11 mouse cellular contexts compared by ENCODE assay signal in genomic region chr5:88945661-88946339, GRCm38 (mm10). TPM values are rescaled to one million over a fixed set of nuclear protein-coding genes. Genes with fewer than 3 reads are reported as not detected.
DNase-seq lines count a peak whose midpoint lies in the region; ATAC-seq lines count a peak whose summit lies in the region.
"Had no signal": no experiment of that assay in that cellular context is flagged by ENCODE, and none has a peak within 500 bp of the region (broad histone marks: within the 10 kb centered on the region; RNA-seq: fewer than 3 reads in every experiment).

No protein-coding gene starts in this region.

- no peaks in the 10 kb centered on the region for H3K36me3 ChIP-seq in forebrain, embryonic 13.5 days (ENCODE audit: poor library complexity, severe bottlenecking)
- no peaks in the 10 kb centered on the region for H3K36me3 ChIP-seq in forebrain, embryonic 11.5 days (ENCODE audit: control insufficient read depth, insufficient read depth, low read length)
- no peaks in the 10 kb centered on the region for H3K36me3 ChIP-seq in liver, embryonic 12.5 days
- H3K36me3 ChIP-seq: heart, embryonic 13.5 days had no signal

- peaks cover 8% of the 10 kb centered on the region; the same call in 1 of the 2 replicates for H3K4me1 ChIP-seq in forebrain, embryonic 13.5 days
- H3K4me1 ChIP-seq in forebrain, embryonic 11.5 days (replicated peaks; ENCODE audit: control insufficient read depth, insufficient read depth, low read length), result no peaks in the 10 kb centered on the region
- no peaks in the 10 kb centered on the region for H3K4me1 ChIP-seq in liver, embryonic 12.5 days
- H3K4me1 ChIP-seq: heart, embryonic 13.5 days had no signal

- H3K27ac ChIP-seq in forebrain, embryonic 13.5 days, result no peak overlapping the region
- no peak overlapping the region for H3K27ac ChIP-seq in forebrain, embryonic 11.5 days (ENCODE audit: low read depth, low read length)
- H3K27ac ChIP-seq in liver, embryonic 12.5 days, result no peak overlapping the region
- H3K27ac ChIP-seq: heart, embryonic 13.5 days had no signal

- 35% methylated on average over 10 of the region's 10 CpGs for WGBS in forebrain, embryonic 13.5 days
- 50% methylated on average over 10 of the region's 10 CpGs for WGBS in forebrain, embryonic 11.5 days
- 83% methylated on average over 10 of the region's 10 CpGs for WGBS in liver, embryonic 12.5 days (ENCODE audit: insufficient replicate concordance)

- H3K4me2 ChIP-seq in forebrain, embryonic 13.5 days, result no peak overlapping the region
- no peak overlapping the region for H3K4me2 ChIP-seq in forebrain, embryonic 11.5 days (ENCODE audit: low read depth, low read length, severe bottlenecking)
- no peak overlapping the region for H3K4me2 ChIP-seq in liver, embryonic 12.5 days
- H3K4me2 ChIP-seq: heart, embryonic 13.5 days had no signal

- no peak for DNase-seq in forebrain, embryonic 11.5 days (ENCODE audit: low spot score)
- DNase-seq in right cerebral cortex, adult 18-20 months, result peak; percentile 53
- DNase-seq in right cerebral cortex, postnatal 25 days, result no peak
- peak; percentile 53 for DNase-seq in layer of hippocampus, adult 9-11 months
- DNase-seq in kidney, postnatal 36 days, result no peak
- DNase-seq: lung, postnatal 4 days; thymus, adult 18-20 months had no signal

- ATAC-seq in forebrain, embryonic 13.5 days, result peak; percentile 79
- no peak for ATAC-seq in forebrain, embryonic 11.5 days (replicated peaks; ENCODE audit: low FRiP score)
- no peak for ATAC-seq in megakaryocyte progenitor cell, adult 5-6 weeks (replicated peaks; ENCODE audit: poor library complexity)
- no peak for ATAC-seq in liver, embryonic 12.5 days

- no peaks in the 10 kb centered on the region for H3K9me3 ChIP-seq in forebrain, embryonic 13.5 days (replicated peaks)
- no peaks in the 10 kb centered on the region for H3K9me3 ChIP-seq in forebrain, embryonic 11.5 days (ENCODE audit: control insufficient read depth, low read length)
- H3K9me3 ChIP-seq in liver, embryonic 12.5 days (replicated peaks), result no peaks in the 10 kb centered on the region
- H3K9me3 ChIP-seq: heart, embryonic 13.5 days had no signal

- H3K27me3 ChIP-seq in forebrain, embryonic 13.5 days, result no peaks in the 10 kb centered on the region
- H3K27me3 ChIP-seq in forebrain, embryonic 11.5 days (ENCODE audit: control insufficient read depth, insufficient read depth, low read length), result no peaks in the 10 kb centered on the region
- H3K27me3 ChIP-seq in liver, embryonic 12.5 days (replicated peaks), result no peaks in the 10 kb centered on the region
- H3K27me3 ChIP-seq: heart, embryonic 13.5 days had no signal

- H3K4me3 ChIP-seq in forebrain, embryonic 13.5 days, result no peak overlapping the region
- H3K4me3 ChIP-seq in forebrain, embryonic 11.5 days (ENCODE audit: low read depth, low read length), result no peak overlapping the region
- no peak overlapping the region for H3K4me3 ChIP-seq in liver, embryonic 12.5 days
- H3K4me3 ChIP-seq: heart, embryonic 13.5 days had no signal

- H3K9ac ChIP-seq in forebrain, embryonic 13.5 days, result no peak overlapping the region
- H3K9ac ChIP-seq in forebrain, embryonic 11.5 days (ENCODE audit: low read length), result no peak overlapping the region
- H3K9ac ChIP-seq in liver, embryonic 12.5 days, result no peak overlapping the region
- H3K9ac ChIP-seq: heart, embryonic 13.5 days had no signal

RNA-seq across cellular contexts. Expression of gene Slc4a4, which starts 59.2 kb away (rescaled TPM):
- polyA plus RNA-seq in forebrain, embryonic 13.5 days (2015; fragmentation: Nextera tagmentation; extraction: Ambion mirVana), result 0.68 and 1.1 TPM in 2 replicates
- 3.0 and 3.1 TPM in 2 replicates for polyA plus RNA-seq in forebrain, embryonic 11.5 days (2014; fragmentation: Nextera tagmentation; extraction: Ambion mirVana)
- total RNA-seq in megakaryocyte progenitor cell, adult 5-6 weeks (2015), result not detected in 2 replicates
- total RNA-seq in megakaryocyte progenitor cell, adult 5-6 weeks (2017), result not detected in 2 replicates
- 1.4 and 1.6 TPM in 2 replicates for polyA plus RNA-seq in liver, embryonic 12.5 days (2016; fragmentation: Nextera tagmentation; extraction: Ambion mirVana)

Comparison
In these comparisons a context has a peak if more than half of its experiments do, and no peak if none do; other contexts are left out.
1. DNase-seq: peak in right cerebral cortex, adult 18-20 months (single experiment) and layer of hippocampus, adult 9-11 months (single experiment); none in forebrain, embryonic 11.5 days (single experiment), right cerebral cortex, postnatal 25 days (single experiment) and kidney, postnatal 36 days (0 of 2).